Mouse (Mus musculus): ENCODE results near the gene Pitx1. TPM values are rescaled to one million over a fixed set of nuclear protein-coding genes. Genes with fewer than 3 reads are reported as not detected.
A peak's percentile ranks its signal among the peaks of the same experiment; 100 is the strongest.

Gene Pitx1
- polyA plus RNA-seq, 1 experiment from 2014 or later = 1.0 TPM

- Histone ChIP-seq H3K36me3 (ENCODE audit: control insufficient read depth, insufficient read depth, low read length) (no peaks in the 10 kb centered on the region), H3K27me3 (ENCODE audit: control insufficient read depth, insufficient read depth, low read depth, low read length) (peaks cover 60% of the 10 kb centered on the region), H3K4me1 (ENCODE audit: control insufficient read depth, insufficient read depth, low read length) (peaks cover 9% of the 10 kb centered on the region), H3K4me2 (ENCODE audit: low read length) (no peak overlapping the region), H3K9ac (ENCODE audit: low read depth, low read length) (no peak overlapping the region), H3K4me3 (ENCODE audit: low read depth, low read length) (no peak overlapping the region), H3K27ac (ENCODE audit: low read length) (no peak overlapping the region), H3K9me3 (replicated peaks; ENCODE audit: control insufficient read depth, low read length, poor library complexity, severe bottlenecking) (no peaks in the 10 kb centered on the region)
- ATAC-seq = no peak
- WGBS = 1% methylated on average over 6 of the region's 6 CpGs
Measured at GRCm38 (mm10) chr13:55827679-55828140, 8.3 kb downstream of the Pitx1 start.

- Histone ChIP-seq H3K4me2 (ENCODE audit: low read length) (no peak overlapping the region), H3K9ac (ENCODE audit: low read depth, low read length) (no peak overlapping the region), H3K27ac (ENCODE audit: low read length) (no peak overlapping the region), H3K27me3 (ENCODE audit: control insufficient read depth, insufficient read depth, low read depth, low read length) (peaks cover 59% of the 10 kb centered on the region), H3K36me3 (ENCODE audit: control insufficient read depth, insufficient read depth, low read length) (no peaks in the 10 kb centered on the region), H3K4me3 (ENCODE audit: low read depth, low read length) (no peak overlapping the region), H3K4me1 (ENCODE audit: control insufficient read depth, insufficient read depth, low read length) (peaks cover 9% of the 10 kb centered on the region), H3K9me3 (replicated peaks; ENCODE audit: control insufficient read depth, low read length, poor library complexity, severe bottlenecking) (no peaks in the 10 kb centered on the region)
- WGBS = 4% methylated on average over 13 of the region's 13 CpGs
- no peak for ATAC-seq
Measured at GRCm38 (mm10) chr13:55826796-55827678, 9.0 kb downstream of the Pitx1 start.

- Histone ChIP-seq H3K9ac (ENCODE audit: low read depth, low read length) (no peak overlapping the region), H3K4me2 (ENCODE audit: low read length) (no peak overlapping the region), H3K27ac (ENCODE audit: low read length) (no peak overlapping the region), H3K4me1 (ENCODE audit: control insufficient read depth, insufficient read depth, low read length) (peaks cover 4% of the 10 kb centered on the region), H3K9me3 (replicated peaks; ENCODE audit: control insufficient read depth, low read length, poor library complexity, severe bottlenecking) (no peaks in the 10 kb centered on the region), H3K4me3 (ENCODE audit: low read depth, low read length) (no peak overlapping the region), H3K27me3 (ENCODE audit: control insufficient read depth, insufficient read depth, low read depth, low read length) (peaks cover 59% of the 10 kb centered on the region), H3K36me3 (ENCODE audit: control insufficient read depth, insufficient read depth, low read length) (no peaks in the 10 kb centered on the region)
- ATAC-seq = 0 out of 2 replicates have a peak, but pooled peaks have one; percentile 9
- WGBS = under 1% methylated on average over 56 of the region's 56 CpGs
Measured at GRCm38 (mm10) chr13:55826008-55826671, 9.9 kb downstream of the Pitx1 start.

GRCm38 (mm10) chr13:55825245-55825681, 10.7 kb downstream of the Pitx1 start:
- Histone ChIP-seq H3K4me3 (ENCODE audit: low read depth, low read length) (no peak overlapping the region), H3K4me1 (ENCODE audit: control insufficient read depth, insufficient read depth, low read length) (no peaks in the 10 kb centered on the region), H3K27me3 (ENCODE audit: control insufficient read depth, insufficient read depth, low read depth, low read length) (peaks cover 53% of the 10 kb centered on the region), H3K9me3 (replicated peaks; ENCODE audit: control insufficient read depth, low read length, poor library complexity, severe bottlenecking) (no peaks in the 10 kb centered on the region), H3K4me2 (ENCODE audit: low read length) (no peak overlapping the region), H3K9ac (ENCODE audit: low read depth, low read length) (no peak overlapping the region), H3K36me3 (ENCODE audit: control insufficient read depth, insufficient read depth, low read length) (no peaks in the 10 kb centered on the region), H3K27ac (ENCODE audit: low read length) (no peak overlapping the region)
- WGBS = under 1% methylated on average over 32 of the region's 32 CpGs
- 0 out of 2 replicates have a peak, but pooled peaks have one; percentile 18 for ATAC-seq

- H3K4me2 ChIP-seq (ENCODE audit: low read length) = no peak overlapping the region
- no peak overlapping the region for H3K9ac ChIP-seq (ENCODE audit: low read depth, low read length)
- no peak overlapping the region for H3K4me3 ChIP-seq (ENCODE audit: low read depth, low read length)
- no peak for ATAC-seq
- peaks cover 47% of the 10 kb centered on the region for H3K27me3 ChIP-seq (ENCODE audit: control insufficient read depth, insufficient read depth, low read depth, low read length)
- WGBS = 20% methylated on average over 10 of the region's 10 CpGs
- no peaks in the 10 kb centered on the region for H3K36me3 ChIP-seq (ENCODE audit: control insufficient read depth, insufficient read depth, low read length)
- H3K9me3 ChIP-seq (replicated peaks; ENCODE audit: control insufficient read depth, low read length, poor library complexity, severe bottlenecking) = no peaks in the 10 kb centered on the region
- H3K4me1 ChIP-seq (ENCODE audit: control insufficient read depth, insufficient read depth, low read length) = no peaks in the 10 kb centered on the region
- no peak overlapping the region for H3K27ac ChIP-seq (ENCODE audit: low read length)
Measured at GRCm38 (mm10) chr13:55824151-55824945, 11.6 kb downstream of the Pitx1 start.

- H3K27me3 ChIP-seq (ENCODE audit: control insufficient read depth, insufficient read depth, low read depth, low read length) = peaks cover 37% of the 10 kb centered on the region
- H3K9me3 ChIP-seq (replicated peaks; ENCODE audit: control insufficient read depth, low read length, poor library complexity, severe bottlenecking) = no peaks in the 10 kb centered on the region
- H3K4me2 ChIP-seq (ENCODE audit: low read length) = no peak overlapping the region
- WGBS = 61% methylated on average over 5 of the region's 5 CpGs
- H3K9ac ChIP-seq (ENCODE audit: low read depth, low read length) = no peak overlapping the region
- no peak overlapping the region for H3K4me3 ChIP-seq (ENCODE audit: low read depth, low read length)
- H3K4me1 ChIP-seq (ENCODE audit: control insufficient read depth, insufficient read depth, low read length) = no peaks in the 10 kb centered on the region
- H3K27ac ChIP-seq (ENCODE audit: low read length) = no peak overlapping the region
- no peaks in the 10 kb centered on the region for H3K36me3 ChIP-seq (ENCODE audit: control insufficient read depth, insufficient read depth, low read length)
- no peak for ATAC-seq
Measured at GRCm38 (mm10) chr13:55822499-55822898, 13.5 kb downstream of the Pitx1 start.

GRCm38 (mm10) chr13:55814834-55815233, 21.2 kb downstream of the Pitx1 start:
- Histone ChIP-seq H3K27me3 (ENCODE audit: control insufficient read depth, insufficient read depth, low read depth, low read length) (no peaks in the 10 kb centered on the region), H3K9ac (ENCODE audit: low read depth, low read length) (no peak overlapping the region), H3K4me2 (ENCODE audit: low read length) (no peak overlapping the region), H3K9me3 (replicated peaks; ENCODE audit: control insufficient read depth, low read length, poor library complexity, severe bottlenecking) (no peaks in the 10 kb centered on the region), H3K4me3 (ENCODE audit: low read depth, low read length) (no peak overlapping the region), H3K36me3 (ENCODE audit: control insufficient read depth, insufficient read depth, low read length) (no peaks in the 10 kb centered on the region), H3K27ac (ENCODE audit: low read length) (no peak overlapping the region), H3K4me1 (ENCODE audit: control insufficient read depth, insufficient read depth, low read length) (no peaks in the 10 kb centered on the region)
- 92% methylated on average over 6 of the region's 6 CpGs for WGBS
- ATAC-seq = no peak

- no peak overlapping the region for H3K4me3 ChIP-seq (ENCODE audit: low read depth, low read length)
Measured at GRCm38 (mm10) chr13:55813490-55814016, 22.4 kb downstream of the Pitx1 start.

More at GRCm38 (mm10) chr13:55813490-55814016, 22.4 kb downstream of the Pitx1 start:
- H3K9me3 ChIP-seq (replicated peaks; ENCODE audit: control insufficient read depth, low read length, poor library complexity, severe bottlenecking) = no peaks in the 10 kb centered on the region
- 66% methylated on average over 5 of the region's 5 CpGs for WGBS
- no peak overlapping the region for H3K27ac ChIP-seq (ENCODE audit: low read length)
- H3K4me2 ChIP-seq (ENCODE audit: low read length) = no peak overlapping the region
- H3K36me3 ChIP-seq (ENCODE audit: control insufficient read depth, insufficient read depth, low read length) = no peaks in the 10 kb centered on the region
- H3K4me1 ChIP-seq (ENCODE audit: control insufficient read depth, insufficient read depth, low read length) = no peaks in the 10 kb centered on the region
- no peaks in the 10 kb centered on the region for H3K27me3 ChIP-seq (ENCODE audit: control insufficient read depth, insufficient read depth, low read depth, low read length)
- H3K9ac ChIP-seq (ENCODE audit: low read depth, low read length) = no peak overlapping the region
- no peak for ATAC-seq
